Mouse (Mus musculus) regulatory T cell (primary cell): ENCODE data around the gene Chrnb4.

Experiments
- in situ Hi-C: fragments of 300-600 bp; cut with MboI, MseI; formaldehyde crosslinking; loops from one replicate; pipeline ENCODE4 v1.15.1; 2025; ENCODE audit warnings: high pct_unique_total_duplicates

The Chrnb4 gene

DNA sequence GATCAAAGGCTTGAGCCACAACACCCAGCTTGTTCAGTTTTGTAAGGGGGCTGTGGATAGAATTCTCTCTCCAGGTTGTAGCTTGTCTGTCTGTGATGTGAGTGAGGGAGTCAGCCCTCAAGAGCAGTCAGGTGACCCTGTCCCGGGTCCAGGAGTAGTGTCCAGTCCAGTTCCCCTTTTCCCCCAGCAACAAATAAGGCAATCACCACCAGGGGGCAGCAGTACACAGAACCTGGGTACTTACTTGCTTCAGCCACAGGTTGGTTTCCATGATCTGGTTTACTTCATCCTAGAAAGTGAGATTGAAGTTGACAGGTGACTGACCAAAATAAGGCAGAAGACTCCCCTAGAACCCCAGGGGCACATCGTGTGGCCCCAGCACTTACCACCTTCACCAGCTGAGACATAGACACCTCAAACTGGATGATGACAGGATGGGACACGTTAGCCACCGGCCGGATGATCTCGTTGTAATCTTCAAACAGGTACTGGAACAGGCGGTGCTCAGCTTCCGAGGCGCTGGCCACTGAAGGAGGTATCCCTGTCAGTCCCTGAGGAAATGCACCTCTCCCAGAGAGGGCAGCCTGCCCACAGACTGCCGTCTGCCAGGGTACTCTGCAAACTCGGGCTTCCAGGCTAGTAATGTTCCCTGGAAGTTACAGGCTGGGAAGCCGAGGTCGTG, 24.5 kb downstream of the Chrnb4 start:
- in situ Hi-C loops = loop anchor here (5.0 kb wide), 1 partner anchor 88 kb away; no protein-coding TSS in a partner anchor

DNA sequence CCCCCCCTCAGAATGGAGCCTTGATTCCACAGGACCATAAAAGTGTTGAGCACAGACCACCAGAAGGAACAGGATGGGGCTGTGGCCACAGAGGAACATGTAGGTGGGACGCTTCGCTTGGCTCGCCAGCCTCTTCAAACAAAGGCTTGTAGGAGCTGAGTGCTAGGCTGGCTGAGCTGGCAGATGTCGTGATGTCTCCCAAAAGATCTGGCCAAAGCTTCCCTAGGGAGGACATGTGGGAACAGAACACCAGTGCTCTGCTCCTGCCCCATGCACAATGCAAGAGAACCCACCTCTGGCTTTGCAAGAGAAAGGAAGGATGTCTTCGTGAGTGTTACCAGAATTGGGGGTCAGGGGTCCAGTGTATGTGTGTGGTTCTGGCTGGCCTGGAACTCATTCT, 25.3 kb downstream of the Chrnb4 start:
- in situ Hi-C loops = loop anchor here (5.0 kb wide), 1 partner anchor 89 kb away; no protein-coding TSS in a partner anchor

DNA sequence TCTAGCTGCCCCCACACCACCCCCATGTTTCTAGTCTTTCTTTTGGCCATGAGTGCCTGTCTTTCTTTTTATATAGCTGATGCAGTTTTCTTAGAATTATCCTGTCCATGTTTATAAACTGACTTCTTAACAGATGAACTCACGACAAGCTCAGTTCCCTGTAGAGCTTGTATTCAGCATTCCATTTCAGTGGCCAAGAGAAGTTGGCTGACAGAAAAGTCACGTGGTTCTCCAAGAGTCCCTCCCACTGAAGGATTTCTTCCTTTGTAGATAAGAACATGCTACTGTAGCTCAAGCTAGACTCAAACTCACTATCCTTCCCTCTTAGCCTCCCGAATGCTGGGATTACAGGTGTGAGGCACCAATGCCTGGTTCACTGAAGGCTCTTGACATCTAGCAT, 31.7 kb downstream of the Chrnb4 start:
- in situ Hi-C loops = no loop called here

DNA sequence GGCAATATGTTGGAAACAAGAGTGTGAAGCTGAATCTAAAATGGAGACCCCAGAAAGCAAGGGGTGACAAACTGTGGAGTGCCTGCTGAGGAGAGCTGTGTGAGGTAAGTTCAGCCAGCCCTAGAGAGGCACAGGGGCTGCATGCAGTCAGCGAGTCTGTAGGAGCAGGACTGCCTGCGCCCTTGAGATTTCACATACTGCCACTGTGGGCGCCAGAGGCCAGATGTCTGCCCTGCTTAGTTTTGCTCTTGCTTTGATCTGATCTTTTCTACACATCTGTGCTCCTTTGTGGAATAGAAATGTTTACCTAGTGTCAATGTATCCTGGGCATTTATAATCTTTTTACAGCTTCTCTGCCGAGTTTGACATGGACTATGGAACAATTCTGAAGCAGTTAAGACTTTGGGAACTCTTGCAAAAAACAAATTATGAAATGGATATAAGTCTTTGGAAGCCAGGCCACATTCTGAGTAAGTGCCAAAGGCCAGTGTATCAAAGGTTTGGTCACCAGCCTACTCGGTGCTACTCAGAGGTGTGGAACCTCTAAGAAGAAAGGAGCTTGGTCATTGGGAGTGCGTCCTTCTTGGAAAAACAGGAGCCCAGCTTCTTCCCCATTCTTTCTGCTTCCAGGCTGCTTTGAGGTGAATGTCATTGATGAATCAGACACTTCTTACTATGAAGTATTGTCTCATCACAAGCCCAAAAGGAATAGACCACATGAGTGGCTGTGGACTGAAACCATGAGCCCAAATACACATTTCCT, 37.8 kb downstream of the Chrnb4 start:
- in situ Hi-C loops = no loop called here

DNA sequence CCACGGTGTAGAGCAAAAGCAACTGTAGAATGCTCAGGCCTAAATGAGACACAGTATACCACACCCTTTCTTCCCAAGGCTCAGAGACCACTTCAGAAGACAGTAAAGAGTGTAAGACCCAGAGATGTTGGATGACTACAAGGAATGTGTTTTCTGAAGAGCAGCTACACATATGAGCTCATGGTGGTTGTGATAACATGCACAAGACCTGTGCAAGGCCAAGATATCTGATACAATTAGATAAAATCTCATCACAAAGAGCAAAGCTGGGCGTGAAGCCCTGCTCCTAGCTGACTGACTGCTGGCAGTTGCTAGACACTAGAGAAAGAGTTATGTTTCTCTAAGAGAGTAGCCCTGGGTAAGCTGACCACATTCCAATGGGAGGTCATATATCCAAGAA, 38.9 kb downstream of the Chrnb4 start:
- in situ Hi-C loops = no loop called here

DNA sequence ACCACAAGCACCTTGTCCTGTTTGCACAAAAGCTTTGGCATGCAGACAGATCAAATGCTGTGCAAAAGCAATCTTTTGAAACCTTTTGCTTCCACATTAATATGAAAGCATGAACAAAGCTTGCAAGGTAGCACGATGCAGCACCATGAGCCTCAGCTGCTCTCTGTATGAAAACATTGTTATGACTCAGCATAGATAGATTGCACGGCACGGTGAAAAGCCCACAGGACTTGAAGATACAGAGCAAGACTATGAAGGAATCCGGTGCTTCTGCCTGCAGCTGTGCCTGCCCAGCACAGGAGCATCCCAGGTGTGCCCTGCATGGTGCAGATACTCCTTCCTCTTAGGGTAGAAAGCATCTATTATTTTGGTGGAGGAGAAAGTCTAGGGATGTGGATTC, 45.0 kb downstream of the Chrnb4 start:
- in situ Hi-C loops = no loop called here

DNA sequence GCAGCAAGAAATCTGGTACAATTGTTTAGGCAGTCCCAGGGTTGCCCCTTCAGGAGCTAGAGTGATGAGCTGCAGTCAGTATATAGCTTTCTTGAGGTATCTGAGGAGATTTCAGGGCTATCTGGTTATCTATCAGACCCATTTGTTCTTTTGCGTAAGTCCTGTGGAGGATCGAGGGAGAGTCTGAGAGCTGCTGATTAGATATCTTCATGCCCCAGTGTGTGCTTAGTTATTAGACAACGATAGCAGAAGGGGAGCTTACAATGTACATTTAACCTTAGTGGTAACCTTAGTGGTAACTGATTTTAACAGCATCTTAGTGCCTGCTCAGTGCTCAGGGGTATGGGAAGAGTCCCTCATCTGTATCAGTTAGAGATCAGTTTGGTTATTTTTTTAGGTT, 52.9 kb downstream of the Chrnb4 start:
- in situ Hi-C loops = no loop called here

DNA sequence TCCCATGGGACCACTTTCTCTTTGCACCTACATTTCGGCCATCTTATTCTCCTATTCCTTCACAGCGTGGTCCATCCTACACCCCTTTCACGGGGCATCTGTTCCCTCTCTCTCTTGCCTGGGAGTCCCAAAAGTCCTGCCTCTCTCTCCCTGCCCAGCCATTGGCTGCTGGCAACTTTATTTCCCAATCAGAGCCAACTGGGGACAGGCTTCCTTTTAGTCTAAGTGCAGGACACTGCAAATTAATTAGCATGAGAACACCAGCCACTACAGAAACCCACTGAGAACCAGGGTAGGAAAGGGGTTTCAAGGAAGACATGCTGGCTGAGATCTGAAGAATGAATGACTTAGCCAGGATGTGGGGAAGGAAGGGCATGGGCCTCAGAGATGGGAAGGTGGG, 54.2 kb downstream of the Chrnb4 start:
- in situ Hi-C loops = no loop called here

DNA sequence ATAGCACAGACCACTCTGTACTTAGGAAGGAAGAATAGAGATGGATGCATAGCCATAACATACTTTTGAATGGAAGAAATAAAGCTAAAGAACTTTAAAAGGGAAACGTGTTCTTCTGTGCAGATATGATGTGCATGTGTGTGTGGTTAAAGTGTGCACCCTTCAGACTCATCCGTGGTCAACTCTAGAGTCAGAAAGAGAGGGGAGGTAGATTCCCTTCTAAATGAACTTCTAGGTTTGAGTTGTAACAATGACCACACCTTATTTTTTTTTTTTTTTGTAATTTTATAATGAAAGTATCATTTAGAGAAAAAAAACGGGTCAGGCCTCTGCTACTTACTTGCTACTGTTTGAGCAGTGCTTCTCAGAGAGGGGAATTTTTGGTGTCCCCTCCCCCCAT, 58.2 kb downstream of the Chrnb4 start:
- in situ Hi-C loops = no loop called here

DNA sequence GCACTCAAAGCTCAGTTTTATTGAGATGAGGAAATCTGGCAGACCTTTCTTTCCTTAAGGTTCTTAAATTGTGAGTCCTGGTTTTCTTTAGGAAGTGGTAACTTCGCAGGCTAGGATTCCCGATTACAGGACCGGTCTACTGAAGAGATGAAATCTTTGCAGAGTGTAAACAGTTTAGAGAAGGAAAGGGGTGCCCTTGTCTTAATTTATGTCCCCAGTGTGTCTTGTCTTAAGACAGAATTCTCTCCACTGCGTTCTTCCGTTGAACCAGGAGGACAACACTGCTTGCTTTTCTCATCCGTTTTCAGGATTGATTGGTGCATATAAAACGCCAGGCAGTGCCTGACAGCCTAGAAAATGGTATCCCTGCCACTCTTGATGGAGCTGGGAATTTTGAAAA, 66.2 kb downstream of the Chrnb4 start:
- in situ Hi-C loops = no loop called here

DNA sequence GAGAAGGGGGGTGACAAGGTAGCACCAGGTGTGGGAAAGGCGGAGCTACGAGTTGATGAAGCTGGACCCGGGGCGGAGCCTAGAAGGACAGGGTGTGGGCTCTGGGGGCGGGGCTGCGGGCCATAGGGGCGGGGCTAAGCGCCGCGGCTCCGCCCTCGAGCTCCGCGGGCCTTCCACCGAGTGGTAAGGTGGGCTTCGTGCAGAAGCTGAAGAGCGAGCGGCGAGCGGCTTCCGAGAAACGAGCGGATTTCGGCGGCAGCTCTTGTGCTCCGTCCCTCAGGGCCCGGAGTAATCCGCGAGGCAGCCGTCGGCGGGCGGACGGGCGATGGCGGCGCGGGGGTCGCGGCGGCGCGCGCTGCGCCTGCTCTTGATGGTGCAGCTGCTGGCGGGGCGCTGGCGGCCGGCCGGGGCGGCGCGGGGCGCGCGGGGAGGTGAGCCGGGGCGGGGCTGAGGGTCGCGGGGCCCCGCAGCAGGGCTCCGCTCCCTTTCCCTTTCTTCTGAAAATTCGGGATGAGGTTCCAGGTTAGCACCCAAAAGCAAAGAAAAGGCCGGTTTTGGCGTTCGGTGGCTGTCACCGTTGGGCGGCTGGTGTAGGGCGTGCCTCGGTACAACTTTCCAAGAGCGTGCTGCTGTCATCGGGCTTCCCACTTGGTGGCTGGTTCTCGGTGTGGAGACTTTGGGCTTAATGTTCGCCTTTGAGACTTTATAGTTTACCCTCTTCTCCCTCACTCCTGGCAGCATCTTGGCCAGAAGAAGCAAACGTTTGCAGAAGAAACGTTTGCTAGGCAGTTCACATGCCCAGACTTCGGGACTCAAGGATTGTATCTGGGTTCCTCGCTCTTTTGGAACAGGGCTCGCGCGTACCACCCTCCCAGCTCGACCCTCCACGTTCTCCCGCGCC, 67.0 kb downstream of the Chrnb4 start:
- in situ Hi-C loops = no loop called here

DNA sequence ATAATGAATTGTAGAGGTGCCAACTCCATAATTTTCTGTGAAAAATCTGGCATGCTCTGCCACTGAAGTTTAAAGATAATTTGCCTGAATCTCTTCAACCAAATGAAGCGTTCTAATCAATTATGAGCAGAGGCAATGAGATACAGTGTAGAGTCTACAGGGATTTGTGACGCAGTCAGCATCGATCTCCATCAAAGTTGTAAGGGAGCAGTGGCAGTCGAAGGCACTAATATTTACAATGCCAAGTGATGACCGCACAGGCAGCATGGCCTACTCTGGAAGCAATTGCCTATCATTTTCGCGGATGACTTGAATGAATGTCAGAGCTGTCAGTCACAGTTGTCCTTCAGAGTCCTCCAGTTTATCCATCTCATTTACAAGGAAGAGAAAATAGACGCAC, 67.9 kb downstream of the Chrnb4 start, which contains the start of gene Chrna5:
TSS of gene Chrna5 (plus strand) at position 207 of the 400 bp plus-strand sequence.
- in situ Hi-C loops = no loop called here
